Mouse (Mus musculus) activated CD4-positive, CD25-positive, alpha-beta regulatory T cell (primary cell): ENCODE data around the gene Msantd1. TPM values are rescaled to one million over a fixed set of nuclear protein-coding genes. Genes with fewer than 3 reads are reported as not detected.

Experiments used
- polyA plus RNA-seq, 2 experiments: library from polyadenylated mRNA; unstranded; fragments of 100-300 nt; shearing (Covaris generic); gene quantifications; one replicate each; pipeline ENCODE4 v1.2.1; 2017

The Msantd1 gene
- under 1 TPM; 0.23 to 0.25 TPM for polyA plus RNA-seq

DNA sequence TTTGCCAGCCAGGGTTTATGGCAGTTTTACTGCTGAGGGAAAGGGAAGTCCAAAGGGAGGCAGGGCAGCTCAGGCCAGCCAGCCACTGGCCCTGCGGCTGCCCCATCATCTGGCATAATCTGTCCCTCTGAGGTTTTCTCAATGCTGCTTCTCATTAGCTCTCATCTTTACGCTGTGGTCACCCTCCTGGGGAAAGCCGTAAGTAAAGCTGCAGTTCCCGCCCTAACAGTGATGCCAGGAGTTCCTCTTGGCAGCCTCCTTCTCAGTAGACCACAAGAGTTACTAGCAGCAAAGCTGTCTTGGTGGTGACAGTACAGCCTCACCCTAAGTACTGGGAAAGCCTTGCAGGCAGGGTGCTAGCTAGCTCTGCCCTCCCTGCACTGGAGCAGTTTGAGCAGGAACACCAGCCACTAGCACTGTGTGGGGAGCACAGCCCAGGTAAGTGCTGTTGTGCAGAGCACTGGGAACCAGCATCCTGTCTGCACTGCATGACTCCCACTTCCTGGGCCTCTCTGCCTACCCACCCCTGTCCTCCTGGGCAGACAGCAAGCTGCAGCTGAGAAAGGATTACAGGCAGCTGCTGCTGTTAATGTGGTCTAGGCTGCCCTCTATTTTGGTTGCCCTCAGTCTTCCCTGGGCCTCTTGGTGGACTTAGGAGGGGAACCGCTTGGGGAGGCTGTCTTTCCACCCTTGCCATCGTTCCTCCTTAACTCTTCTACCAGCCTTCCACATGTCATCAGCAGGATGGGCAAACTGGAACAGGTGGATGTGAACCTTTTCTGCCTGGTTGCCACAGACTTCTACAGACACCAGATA, at the start of gene Msantd1:
Gene Msantd1, plus strand, starts transcription at position 103 of the 816 bp plus-strand sequence.

GRCm38 (mm10) chr5:34948861-34949760, 41.3 kb downstream of the Msantd1 start, which contains the start of gene Rgs12:
Gene Rgs12 (plus strand): TSS chr5:34949445.

Other genes with a start within 250 kb of the Msantd1 start
- gene Nop14, start 247.9 kb upstream of the Msantd1 start, polyA plus RNA-seq, result 10 to 100 TPM; 27.5 to 39.1 TPM
- gene Grk4, start 247.6 kb upstream of the Msantd1 start, polyA plus RNA-seq, result 10 to 100 TPM; 10.0 to 13.2 TPM
- gene Htt, start 146.3 kb upstream of the Msantd1 start, polyA plus RNA-seq, result 10 to 100 TPM; 13.6 to 18.3 TPM
- gene Rgs12, start 41.4 kb downstream of the Msantd1 start, polyA plus RNA-seq, result 10 to 100 TPM in 1 of 2 experiments, 1 to 10 TPM in 1; 7.4 to 13.4 TPM
- gene Hgfac, start 133.5 kb downstream of the Msantd1 start, polyA plus RNA-seq, result 1 to 10 TPM; 2.3 to 6.4 TPM
- not detected for gene Dok7, start 148.8 kb downstream of the Msantd1 start, polyA plus RNA-seq
- gene Lrpap1, start 197.8 kb downstream of the Msantd1 start, polyA plus RNA-seq, result 10 to 100 TPM; 69.2 to 75.4 TPM